Mouse (Mus musculus) thymus, postnatal 0 days (tissue): Measurements from ENCODE around the gene Rnd2. TPM values are rescaled to one million over a fixed set of nuclear protein-coding genes. Genes with fewer than 3 reads are reported as not detected.
"Not testable (repeated sequence)": the region's sequence is repeated elsewhere in the genome, so short reads cannot be mapped to it uniquely, and the experiment has no call there.

Experiments
- DNase-seq: peaks from one replicate; pipeline ENCODE4 v3.0.0-alpha.2; 2015; ENCODE audit warnings: low spot score
- polyA plus RNA-seq: library from polyadenylated mRNA; unstranded; fragments of >200 nt; fragmentation: Nextera tagmentation; extraction: Ambion mirVana; gene quantifications from 2 replicates; pipeline ENCODE4 v1.2.1, GENCODE M21; 2015

The Rnd2 gene
- polyA plus RNA-seq, 1 experiment from 2014 or later, result 4.6 TPM

GRCm38 (mm10) chr11:101446860-101447259 is 17.9 kb upstream of the Rnd2 start:
- not testable (repeated sequence) for DNase-seq

- peak; percentile 56 for DNase-seq
These were observed 17.0 kb upstream of the Rnd2 start for GRCm38 (mm10) chr11:101447786-101448185.

GRCm38 (mm10) chr11:101448274-101448746 is 16.5 kb upstream of the Rnd2 start, which contains the start of gene Ifi35:
Gene Ifi35, plus strand, starts transcription at chr11:101448407.
- peak; percentile 75 for DNase-seq

- no peak for DNase-seq
These were observed 15.9 kb upstream of the Rnd2 start for GRCm38 (mm10) chr11:101448899-101449298.

- not testable (repeated sequence) for DNase-seq
These were observed 15.2 kb upstream of the Rnd2 start for GRCm38 (mm10) chr11:101449596-101449995.

- peak; percentile 29 for DNase-seq
These were observed 14.4 kb upstream of the Rnd2 start for GRCm38 (mm10) chr11:101450394-101450793.

GRCm38 (mm10) chr11:101451536-101451935 is 13.3 kb upstream of the Rnd2 start:
- DNase-seq, result no peak

GRCm38 (mm10) chr11:101452093-101452774 is 12.6 kb upstream of the Rnd2 start:
- no peak for DNase-seq

GRCm38 (mm10) chr11:101454702-101455101 is 10.1 kb upstream of the Rnd2 start:
- no peak for DNase-seq

GRCm38 (mm10) chr11:101455627-101456026 is 9.2 kb upstream of the Rnd2 start:
- no peak for DNase-seq

- DNase-seq, result no peak
These were observed 7.2 kb upstream of the Rnd2 start for GRCm38 (mm10) chr11:101457631-101458030.

- no peak for DNase-seq
These were observed 6.6 kb upstream of the Rnd2 start for GRCm38 (mm10) chr11:101458217-101458616.

- no peak for DNase-seq
These were observed 5.1 kb upstream of the Rnd2 start for GRCm38 (mm10) chr11:101459716-101460115.

GRCm38 (mm10) chr11:101460321-101460720 is 4.5 kb upstream of the Rnd2 start:
- no peak for DNase-seq

- no peak for DNase-seq
These were observed 2.7 kb upstream of the Rnd2 start for GRCm38 (mm10) chr11:101462141-101462540.

- no peak for DNase-seq
These were observed 2.0 kb upstream of the Rnd2 start for GRCm38 (mm10) chr11:101462583-101463440.

- peak; percentile 59 for DNase-seq
These were observed 486 bp downstream of the Rnd2 start for GRCm38 (mm10) chr11:101465101-101465868.

GRCm38 (mm10) chr11:101465869-101466551 is 1.2 kb downstream of the Rnd2 start, which contains the start of gene Vat1:
Gene Vat1, minus strand, starts transcription at chr11:101466230.
- DNase-seq, result peak; percentile 69

GRCm38 (mm10) chr11:101466552-101466950 is 1.8 kb downstream of the Rnd2 start:
- DNase-seq, result not testable (repeated sequence)

- peak; percentile 90 for DNase-seq
These were observed 2.9 kb downstream of the Rnd2 start for GRCm38 (mm10) chr11:101467477-101468262.
